Mouse (Mus musculus) G1E (cell line): Measurements from ENCODE around the gene Qk.

ENCODE experiments used
- CTCF ChIP-seq: IDR thresholded peaks from 2 replicates; pipeline ENCODE4 v1.5.1; 2012; ENCODE audit warnings: low read depth, low read length, inconsistent platforms, mixed read lengths
- TAL1 ChIP-seq: conservative IDR thresholded peaks from 2 replicates; pipeline ENCODE4 v1.6.1; 2012; ENCODE audit warnings: low read depth, low read length, inconsistent platforms, mixed read lengths

DNA sequence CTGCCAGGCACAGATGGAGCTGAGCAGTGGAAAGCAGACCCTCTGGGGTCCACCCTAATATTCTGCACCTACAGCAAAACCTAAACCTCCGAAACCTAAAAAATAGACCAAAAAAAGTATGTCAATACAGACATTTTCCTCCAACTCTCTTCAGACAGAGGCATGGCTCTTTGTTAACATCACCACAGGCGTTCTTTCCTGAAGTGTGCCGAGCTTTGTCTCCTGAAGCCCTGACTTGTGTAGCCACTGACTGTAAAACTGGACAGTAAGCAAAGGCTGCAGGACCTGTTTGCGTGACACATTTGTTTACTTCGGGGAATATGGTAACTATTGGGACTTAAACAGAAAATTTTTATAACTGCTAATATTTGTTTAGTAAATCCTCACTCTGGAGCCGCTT is 137.9 kb downstream of the Qk start:
- TF ChIP-seq CTCF (no peak), TAL1 (no peak)
